In genomic region chr10:78090246-78090645, GRCm38 (mm10) we compare ENCODE assay signal across 19 mouse cellular contexts. TPM values are rescaled to one million over a fixed set of nuclear protein-coding genes. Genes with fewer than 3 reads are reported as not detected.
DNase-seq lines count a peak whose midpoint lies in the region; ATAC-seq and TF ChIP-seq lines count a peak whose summit lies in the region.
"Had no signal": no experiment of that assay in that cellular context is flagged by ENCODE, and none has a peak within 500 bp of the region (broad histone marks: within the 10 kb centered on the region; RNA-seq: fewer than 3 reads in every experiment).

No protein-coding gene starts in this region.

- no peak for TF ChIP-seq POLR2A in lung, adult 2 months (IDR thresholded peaks at IDR 0.05; ENCODE audit: borderline replicate concordance, extremely low read depth, low read depth, low read length)
- no peak for TF ChIP-seq POLR2A in brain, embryonic 14.5 days (IDR thresholded peaks at IDR 0.05; ENCODE audit: borderline replicate concordance, extremely low read depth, insufficient read depth, insufficient read length, poor library complexity, severe bottlenecking)

- no peak overlapping the region for H3K4me3 ChIP-seq in lung, adult 2 months (replicated peaks; ENCODE audit: extremely low read depth, low read depth, low read length)
- H3K4me3 ChIP-seq in midbrain, embryonic 16.5 days (ENCODE audit: low read depth, low read length): no peak overlapping the region
- H3K4me3 ChIP-seq: embryonic facial prominence, embryonic 13.5 days; left cerebral cortex, adult 2 months; limb, embryonic 15.5 days had no signal

- H3K9me3 ChIP-seq in midbrain, embryonic 16.5 days (replicated peaks; ENCODE audit: control insufficient read depth, low read length, poor library complexity, severe bottlenecking): no peaks in the 10 kb centered on the region
- H3K9me3 ChIP-seq: embryonic facial prominence, embryonic 13.5 days; limb, embryonic 15.5 days had no signal

- no peak for TF ChIP-seq CTCF in lung, adult 2 months (IDR thresholded peaks at IDR 0.05; ENCODE audit: insufficient read depth, low read length)
- TF ChIP-seq CTCF in brain, embryonic 14.5 days (IDR thresholded peaks at IDR 0.05; ENCODE audit: borderline replicate concordance, extremely low read depth, insufficient read depth, insufficient read length): no peak

- H3K36me3 ChIP-seq in midbrain, embryonic 16.5 days (ENCODE audit: control insufficient read depth, insufficient read depth, low read length): no peaks in the 10 kb centered on the region
- H3K36me3 ChIP-seq: embryonic facial prominence, embryonic 13.5 days; limb, embryonic 15.5 days had no signal

- no peaks in the 10 kb centered on the region for H3K4me1 ChIP-seq in lung, adult 2 months (ENCODE audit: control insufficient read depth, insufficient read depth, low read length)
- H3K4me1 ChIP-seq in midbrain, embryonic 16.5 days (ENCODE audit: control insufficient read depth, insufficient read depth, low read length): no peaks in the 10 kb centered on the region
- H3K4me1 ChIP-seq: embryonic facial prominence, embryonic 13.5 days; limb, embryonic 15.5 days had no signal

- H3K27ac ChIP-seq in midbrain, embryonic 16.5 days (ENCODE audit: low read length): no peak overlapping the region
- H3K27ac ChIP-seq: embryonic facial prominence, embryonic 13.5 days; hindbrain, postnatal 0 days; left cerebral cortex, adult 2 months; limb, embryonic 15.5 days had no signal

- no peak overlapping the region for H3K9ac ChIP-seq in midbrain, embryonic 16.5 days (ENCODE audit: low read depth, low read length)
- H3K9ac ChIP-seq: embryonic facial prominence, embryonic 13.5 days; limb, embryonic 15.5 days had no signal

- WGBS in lung, adult 2 months: 46% methylated on average over 6 of the region's 6 CpGs
- 69% methylated on average over 6 of the region's 6 CpGs for WGBS in midbrain, embryonic 16.5 days

- H3K27me3 ChIP-seq in midbrain, embryonic 16.5 days (ENCODE audit: control insufficient read depth, insufficient read depth, low read depth, low read length): no peaks in the 10 kb centered on the region
- H3K27me3 ChIP-seq: embryonic facial prominence, embryonic 13.5 days; limb, embryonic 15.5 days had no signal

- peak; percentile 36 to 43 for DNase-seq in lung, adult 18-20 months
- DNase-seq in lung, adult 2 months: no peak
- DNase-seq in ES-CJ7 (ENCODE audit: low read depth, low spot score): peak; percentile 29
- DNase-seq in brain, embryonic 14.5 days (ENCODE audit: low read depth): peak; percentile 10
- no peak for DNase-seq in right cerebral cortex, postnatal 25 days
- no peak for DNase-seq in adrenal gland, postnatal 4 days (ENCODE audit: low spot score in 2 of 2)
- DNase-seq: cerebellum, adult 9-11 months; kidney, postnatal 14 days; right cerebral cortex, postnatal 14 days; thymus, adult 18-20 months had no signal

- ATAC-seq in megakaryocyte progenitor cell, adult 5-6 weeks (replicated peaks; ENCODE audit: poor library complexity): peak; percentile 16
- ATAC-seq in midbrain, embryonic 16.5 days: no peak
- ATAC-seq: forebrain, embryonic 14.5 days; hindbrain, postnatal 0 days had no signal

- no peak overlapping the region for H3K4me2 ChIP-seq in midbrain, embryonic 16.5 days (ENCODE audit: low read length)
- H3K4me2 ChIP-seq: embryonic facial prominence, embryonic 13.5 days; limb, embryonic 15.5 days had no signal

RNA-seq across cellular contexts. Expression of gene Icosl, which starts 21.1 kb away (rescaled TPM):
- polyA plus RNA-seq in lung, adult 2 months (2012; rRNA removed): 17.5 and 17.6 TPM in 2 replicates
- 1.2 and 1.3 TPM in 2 replicates for polyA plus RNA-seq in brain, embryonic 14.5 days (2012; rRNA removed)
- 3.9 and 6.3 TPM in 2 replicates for total RNA-seq in megakaryocyte progenitor cell, adult 5-6 weeks (2015)
- 2.6 and 2.9 TPM in 2 replicates for total RNA-seq in megakaryocyte progenitor cell, adult 5-6 weeks (2017)
- 10 to 100 TPM; 15.4 to 19.4 TPM for total RNA-seq in adrenal gland, postnatal 4 days (2021)
- 0.52 and 0.64 TPM in 2 replicates for polyA plus RNA-seq in midbrain, embryonic 16.5 days (2015; fragmentation: Nextera tagmentation; extraction: Ambion mirVana)

RNA-seq across cellular contexts. Expression of gene Aire, which starts 46.8 kb away (rescaled TPM):
- 0.09 and 0.16 TPM in 2 replicates for polyA plus RNA-seq in lung, adult 2 months (2012; rRNA removed)
- polyA plus RNA-seq in brain, embryonic 14.5 days (2012; rRNA removed): 0.55 and 0.74 TPM in 2 replicates
- not detected in 2 replicates for total RNA-seq in megakaryocyte progenitor cell, adult 5-6 weeks (2015)
- total RNA-seq in megakaryocyte progenitor cell, adult 5-6 weeks (2017): not detected in 2 replicates
- not detected for total RNA-seq in adrenal gland, postnatal 4 days (2021)
- polyA plus RNA-seq in midbrain, embryonic 16.5 days (2015; fragmentation: Nextera tagmentation; extraction: Ambion mirVana): 0.11 and 0.19 TPM in 2 replicates
- total RNA-seq: gastrocnemius, adult 8-10 months; heart, postnatal 10 days had no signal

RNA-seq across cellular contexts. Expression of gene Dnmt3l, which starts 48.5 kb away (rescaled TPM):
- polyA plus RNA-seq in lung, adult 2 months (2012; rRNA removed): 0.52 and 0.64 TPM in 2 replicates
- polyA plus RNA-seq in brain, embryonic 14.5 days (2012; rRNA removed): not detected in 2 replicates
- 1.5 and 4.4 TPM in 2 replicates for total RNA-seq in megakaryocyte progenitor cell, adult 5-6 weeks (2015)
- 1.3 and 3.2 TPM in 2 replicates for total RNA-seq in megakaryocyte progenitor cell, adult 5-6 weeks (2017)
- total RNA-seq in adrenal gland, postnatal 4 days (2021): 1 to 10 TPM; 2.9 to 3.2 TPM
- polyA plus RNA-seq in midbrain, embryonic 16.5 days (2015; fragmentation: Nextera tagmentation; extraction: Ambion mirVana): not detected in 2 replicates
- total RNA-seq: gastrocnemius, adult 8-10 months; heart, postnatal 10 days had no signal
- polyA plus RNA-seq: forebrain, embryonic 14.5 days had no signal

Comparison
In these comparisons a context has a peak if more than half of its experiments do, and no peak if none do; other contexts are left out.
1. DNase-seq: peak in lung, adult 18-20 months (2 of 2), ES-CJ7 (single experiment) and brain, embryonic 14.5 days (single experiment); none in lung, adult 2 months (single experiment), right cerebral cortex, postnatal 25 days (single experiment) and adrenal gland, postnatal 4 days (0 of 2).